Mouse (Mus musculus) large intestine, adult 2 months (tissue): ENCODE data around the gene Tespa1. TPM values are rescaled to one million over a fixed set of nuclear protein-coding genes. Genes with fewer than 3 reads are reported as not detected.
"Not testable (repeated sequence)": the region's sequence is repeated elsewhere in the genome, so short reads cannot be mapped to it uniquely, and the experiment has no call there.

ENCODE experiments used
- DNase-seq: peaks from one replicate; pipeline ENCODE4 v3.0.0-alpha.2; 2012; ENCODE audit warnings: low read depth, low spot score
- WGBS: fragments of 180-500 bp; shearing (Covaris S2); methylation state at CpG from one replicate; pipeline ENCODE4 v1.1.7; 2018; 5-methylcytosine and 5-hydroxymethylcytosine counted together
- polyA plus RNA-seq: library from polyadenylated mRNA; depleted of rRNA; stranded (reverse); fragments of >200 nt; gene quantifications from 2 replicates; pipeline ENCODE4 v1.2.3, GENCODE M21; 2012; rRNA removed

Tespa1 gene
- 1.3 and 1.7 TPM in 2 replicates for polyA plus RNA-seq

- DNase-seq, result no peak
- WGBS, result 70% methylated on average over 5 of the region's 5 CpGs
Observed at GRCm38 (mm10) chr10:130322637-130323036, at the start of gene Tespa1. Gene Tespa1, plus strand, starts transcription at chr10:130322870.

- no peak for DNase-seq
- WGBS, result 69% methylated on average over 2 of the region's 2 CpGs
Observed at GRCm38 (mm10) chr10:130275759-130276158, 46.9 kb upstream of the Tespa1 start.

- 58% methylated on average over 2 of the region's 2 CpGs for WGBS
- DNase-seq, result no peak
Observed at GRCm38 (mm10) chr10:130276496-130276895, 46.2 kb upstream of the Tespa1 start.

- no peak for DNase-seq
Observed at GRCm38 (mm10) chr10:130280066-130280465, 42.6 kb upstream of the Tespa1 start, which contains the start of gene Neurod4. Gene Neurod4, minus strand, starts transcription at chr10:130280240.

GRCm38 (mm10) chr10:130281982-130282449 is 40.7 kb upstream of the Tespa1 start:
- 48% methylated on average over 1 of the region's 1 CpGs for WGBS
- no peak for DNase-seq

More at GRCm38 (mm10) chr10:130280066-130280465, 42.6 kb upstream of the Tespa1 start, which contains the start of gene Neurod4:
- 2% methylated on average over 7 of the region's 7 CpGs for WGBS

- 65% methylated on average over 1 of the region's 1 CpGs for WGBS
- no peak for DNase-seq
Observed at GRCm38 (mm10) chr10:130287201-130287600, 35.5 kb upstream of the Tespa1 start.

GRCm38 (mm10) chr10:130288007-130288406 is 34.7 kb upstream of the Tespa1 start:
- no peak for DNase-seq
- WGBS, result 51% methylated on average over 3 of the region's 3 CpGs

- no peak for DNase-seq
Observed at GRCm38 (mm10) chr10:130293741-130294408, 28.8 kb upstream of the Tespa1 start.

GRCm38 (mm10) chr10:130298748-130299147 is 23.9 kb upstream of the Tespa1 start:
- 16% methylated on average over 4 of the region's 4 CpGs for WGBS
- not testable (repeated sequence) for DNase-seq

More at GRCm38 (mm10) chr10:130293741-130294408, 28.8 kb upstream of the Tespa1 start:
- 17% methylated on average over 3 of the region's 3 CpGs for WGBS

GRCm38 (mm10) chr10:130304138-130304537 is 18.5 kb upstream of the Tespa1 start:
- 66% methylated on average over 5 of the region's 5 CpGs for WGBS
- DNase-seq, result not testable (repeated sequence)

- WGBS, result 80% methylated on average over 2 of the region's 2 CpGs
- DNase-seq, result no peak
Observed at GRCm38 (mm10) chr10:130311534-130312227, 11.0 kb upstream of the Tespa1 start.

GRCm38 (mm10) chr10:130313531-130313930 is 9.1 kb upstream of the Tespa1 start:
- DNase-seq, result no peak

GRCm38 (mm10) chr10:130314110-130314829 is 8.4 kb upstream of the Tespa1 start:
- 65% methylated on average over 2 of the region's 2 CpGs for WGBS

More at GRCm38 (mm10) chr10:130313531-130313930, 9.1 kb upstream of the Tespa1 start:
- 43% methylated on average over 1 of the region's 1 CpGs for whole genome bisulfite sequencing

GRCm38 (mm10) chr10:130315846-130316245 is 6.8 kb upstream of the Tespa1 start:
- no peak for DNase-seq

More at GRCm38 (mm10) chr10:130314110-130314829, 8.4 kb upstream of the Tespa1 start:
- no peak for DNase-seq

GRCm38 (mm10) chr10:130318720-130319119 is 4.0 kb upstream of the Tespa1 start:
- WGBS, result 50% methylated on average over 4 of the region's 4 CpGs
- DNase-seq, result no peak

- DNase-seq, result no peak
- WGBS, result 84% methylated on average over 2 of the region's 2 CpGs
Observed at GRCm38 (mm10) chr10:130320715-130321114, 2.0 kb upstream of the Tespa1 start.

GRCm38 (mm10) chr10:130322062-130322461 is 608 bp upstream of the Tespa1 start:
- DNase-seq, result no peak

GRCm38 (mm10) chr10:130324243-130324642 is 1.6 kb downstream of the Tespa1 start:
- no peak for DNase-seq
- whole genome bisulfite sequencing, result 78% methylated on average over 4 of the region's 4 CpGs

- WGBS, result 87% methylated on average over 1 of the region's 1 CpGs
- no peak for DNase-seq
Observed at GRCm38 (mm10) chr10:130330711-130331110, 8.0 kb downstream of the Tespa1 start.

- 74% methylated on average over 1 of the region's 1 CpGs for WGBS
- DNase-seq, result no peak
Observed at GRCm38 (mm10) chr10:130336385-130336784, 13.7 kb downstream of the Tespa1 start.
